Mouse (Mus musculus): Measurements from ENCODE around the gene Hdac9. TPM values are rescaled to one million over a fixed set of nuclear protein-coding genes. Genes with fewer than 3 reads are reported as not detected.
A peak's percentile ranks its signal among the peaks of the same experiment; 100 is the strongest.

The Hdac9 gene
- polyA plus RNA-seq, 1 experiment from 2014 or later = 6.7 TPM

- Histone ChIP-seq H3K4me1 (ENCODE audit: control insufficient read depth, insufficient read depth, low read length) (no peaks in the 10 kb centered on the region), H3K27me3 (ENCODE audit: control insufficient read depth, insufficient read depth, low read length) (no peaks in the 10 kb centered on the region), H3K4me3 (ENCODE audit: low read depth, low read length) (no peak overlapping the region), H3K4me2 (ENCODE audit: low read depth, low read length) (no peak overlapping the region), H3K9me3 (replicated peaks; ENCODE audit: control insufficient read depth, low read length) (no peaks in the 10 kb centered on the region), H3K27ac (replicated peaks; ENCODE audit: low read depth, low read length) (no peak overlapping the region), H3K36me3 (replicated peaks; ENCODE audit: control insufficient read depth, insufficient read depth, low read depth, low read length) (no peaks in the 10 kb centered on the region), H3K9ac (replicated peaks; ENCODE audit: low read length) (no peak overlapping the region)
- no peak for DNase-seq (ENCODE audit: low spot score)
- no peak for ATAC-seq (replicated peaks; ENCODE audit: insufficient number of reproducible peaks, low FRiP score, low TSS enrichment, low read depth)
These were observed 721.6 kb downstream of the Hdac9 start for GRCm38 (mm10) chr12:34195155-34195828.

GRCm38 (mm10) chr12:34194116-34194515 is 722.8 kb downstream of the Hdac9 start:
- no peak overlapping the region for H3K9ac ChIP-seq (replicated peaks; ENCODE audit: low read length)
- no peaks in the 10 kb centered on the region for H3K27me3 ChIP-seq (ENCODE audit: control insufficient read depth, insufficient read depth, low read length)
- H3K27ac ChIP-seq (replicated peaks; ENCODE audit: low read depth, low read length) = no peak overlapping the region
- WGBS = 89% methylated on average over 4 of the region's 4 CpGs
- ATAC-seq (replicated peaks; ENCODE audit: insufficient number of reproducible peaks, low FRiP score, low TSS enrichment, low read depth) = no peak
- DNase-seq (ENCODE audit: low spot score) = no peak
- no peaks in the 10 kb centered on the region for H3K36me3 ChIP-seq (replicated peaks; ENCODE audit: control insufficient read depth, insufficient read depth, low read depth, low read length)
- H3K4me1 ChIP-seq (ENCODE audit: control insufficient read depth, insufficient read depth, low read length) = no peaks in the 10 kb centered on the region
- H3K4me3 ChIP-seq (ENCODE audit: low read depth, low read length) = no peak overlapping the region
- H3K4me2 ChIP-seq (ENCODE audit: low read depth, low read length) = no peak overlapping the region
- no peaks in the 10 kb centered on the region for H3K9me3 ChIP-seq (replicated peaks; ENCODE audit: control insufficient read depth, low read length)

GRCm38 (mm10) chr12:34191246-34191645 is 725.6 kb downstream of the Hdac9 start:
- no peak overlapping the region for H3K27ac ChIP-seq (replicated peaks; ENCODE audit: low read depth, low read length)
- WGBS = 88% methylated on average over 1 of the region's 1 CpGs
- no peaks in the 10 kb centered on the region for H3K9me3 ChIP-seq (replicated peaks; ENCODE audit: control insufficient read depth, low read length)
- DNase-seq (ENCODE audit: low spot score) (no peak), ATAC-seq (replicated peaks; ENCODE audit: insufficient number of reproducible peaks, low FRiP score, low TSS enrichment, low read depth) (no peak)
- no peaks in the 10 kb centered on the region for H3K4me1 ChIP-seq (ENCODE audit: control insufficient read depth, insufficient read depth, low read length)
- no peak overlapping the region for H3K4me2 ChIP-seq (ENCODE audit: low read depth, low read length)
- no peaks in the 10 kb centered on the region for H3K36me3 ChIP-seq (replicated peaks; ENCODE audit: control insufficient read depth, insufficient read depth, low read depth, low read length)
- H3K4me3 ChIP-seq (ENCODE audit: low read depth, low read length) = no peak overlapping the region
- H3K27me3 ChIP-seq (ENCODE audit: control insufficient read depth, insufficient read depth, low read length) = no peaks in the 10 kb centered on the region
- H3K9ac ChIP-seq (replicated peaks; ENCODE audit: low read length) = no peak overlapping the region

DNA sequence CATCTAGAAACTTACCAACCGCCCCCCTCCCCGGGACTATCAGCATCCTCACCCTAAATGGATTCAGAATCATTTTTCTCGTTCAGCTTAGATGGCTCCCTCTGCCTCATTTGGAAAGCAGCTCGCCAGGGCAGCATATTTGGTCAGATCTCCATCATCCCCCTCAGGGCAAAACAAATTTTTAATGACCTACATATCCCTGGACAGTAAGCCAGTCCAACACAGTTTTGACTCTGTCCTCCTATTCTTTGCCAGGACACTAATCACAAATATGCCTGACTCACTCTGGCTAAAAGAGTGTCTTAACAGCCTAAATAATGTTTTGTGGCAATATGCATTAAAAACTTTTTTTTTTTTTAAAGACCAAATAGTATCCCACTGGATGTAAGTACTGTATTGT is 738.0 kb downstream of the Hdac9 start:
- DNase-seq (ENCODE audit: low spot score) (no peak), ATAC-seq (replicated peaks; ENCODE audit: insufficient number of reproducible peaks, low FRiP score, low TSS enrichment, low read depth) (no peak)
- Histone ChIP-seq H3K9ac (replicated peaks; ENCODE audit: low read length) (no peak overlapping the region), H3K4me3 (ENCODE audit: low read depth, low read length) (no peak overlapping the region), H3K4me1 (ENCODE audit: control insufficient read depth, insufficient read depth, low read length) (no peaks in the 10 kb centered on the region), H3K27ac (replicated peaks; ENCODE audit: low read depth, low read length) (no peak overlapping the region), H3K27me3 (ENCODE audit: control insufficient read depth, insufficient read depth, low read length) (no peaks in the 10 kb centered on the region), H3K9me3 (replicated peaks; ENCODE audit: control insufficient read depth, low read length) (no peaks in the 10 kb centered on the region), H3K4me2 (ENCODE audit: low read depth, low read length) (no peak overlapping the region), H3K36me3 (replicated peaks; ENCODE audit: control insufficient read depth, insufficient read depth, low read depth, low read length) (no peaks in the 10 kb centered on the region)
- 73% methylated on average over 4 of the region's 4 CpGs for WGBS

GRCm38 (mm10) chr12:34176790-34177189 is 740.1 kb downstream of the Hdac9 start:
- Histone ChIP-seq H3K9me3 (replicated peaks; ENCODE audit: control insufficient read depth, low read length) (no peaks in the 10 kb centered on the region), H3K4me1 (ENCODE audit: control insufficient read depth, insufficient read depth, low read length) (no peaks in the 10 kb centered on the region), H3K9ac (replicated peaks; ENCODE audit: low read length) (no peak overlapping the region), H3K27ac (replicated peaks; ENCODE audit: low read depth, low read length) (no peak overlapping the region), H3K27me3 (ENCODE audit: control insufficient read depth, insufficient read depth, low read length) (no peaks in the 10 kb centered on the region), H3K36me3 (replicated peaks; ENCODE audit: control insufficient read depth, insufficient read depth, low read depth, low read length) (no peaks in the 10 kb centered on the region), H3K4me3 (ENCODE audit: low read depth, low read length) (no peak overlapping the region), H3K4me2 (ENCODE audit: low read depth, low read length) (no peak overlapping the region)
- no peak for ATAC-seq (replicated peaks; ENCODE audit: insufficient number of reproducible peaks, low FRiP score, low TSS enrichment, low read depth)
- WGBS = 85% methylated on average over 3 of the region's 3 CpGs
- DNase-seq (ENCODE audit: low spot score) = no peak

DNA sequence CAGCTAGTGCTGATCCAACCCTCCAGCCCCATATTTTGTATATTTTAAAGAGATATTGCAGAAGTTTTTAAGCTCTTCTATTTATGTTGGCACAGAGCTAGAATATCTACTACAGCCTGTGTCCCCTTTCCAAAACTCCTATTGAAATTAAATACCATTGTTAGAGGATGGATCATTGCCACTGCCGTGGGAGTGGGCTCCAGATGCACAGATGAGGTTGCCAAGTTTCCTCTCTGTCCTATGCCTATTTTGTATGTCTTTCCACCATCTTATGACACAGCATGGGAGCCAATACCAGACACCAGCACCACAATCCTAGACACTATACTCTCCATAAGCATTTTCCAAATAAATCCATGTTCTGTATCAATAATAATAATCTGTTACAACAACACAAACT is 743.9 kb downstream of the Hdac9 start:
- H3K9ac ChIP-seq (replicated peaks; ENCODE audit: low read length) = no peak overlapping the region
- ATAC-seq (replicated peaks; ENCODE audit: insufficient number of reproducible peaks, low FRiP score, low TSS enrichment, low read depth) = no peak
- H3K27me3 ChIP-seq (ENCODE audit: control insufficient read depth, insufficient read depth, low read length) = no peaks in the 10 kb centered on the region
- H3K9me3 ChIP-seq (replicated peaks; ENCODE audit: control insufficient read depth, low read length) = no peaks in the 10 kb centered on the region
- H3K4me1 ChIP-seq (ENCODE audit: control insufficient read depth, insufficient read depth, low read length) = no peaks in the 10 kb centered on the region
- H3K4me2 ChIP-seq (ENCODE audit: low read depth, low read length) = no peak overlapping the region
- DNase-seq (ENCODE audit: low spot score) = no peak
- WGBS = 63% methylated on average over 1 of the region's 1 CpGs
- no peak overlapping the region for H3K4me3 ChIP-seq (ENCODE audit: low read depth, low read length)
- no peaks in the 10 kb centered on the region for H3K36me3 ChIP-seq (replicated peaks; ENCODE audit: control insufficient read depth, insufficient read depth, low read depth, low read length)
- no peak overlapping the region for H3K27ac ChIP-seq (replicated peaks; ENCODE audit: low read depth, low read length)

GRCm38 (mm10) chr12:34170601-34171000 is 746.3 kb downstream of the Hdac9 start:
- H3K9ac ChIP-seq (replicated peaks; ENCODE audit: low read length) = no peak overlapping the region
- WGBS = 38% methylated on average over 3 of the region's 3 CpGs
- H3K27ac ChIP-seq (replicated peaks; ENCODE audit: low read depth, low read length) = no peak overlapping the region
- H3K36me3 ChIP-seq (replicated peaks; ENCODE audit: control insufficient read depth, insufficient read depth, low read depth, low read length) = no peaks in the 10 kb centered on the region
- no peaks in the 10 kb centered on the region for H3K9me3 ChIP-seq (replicated peaks; ENCODE audit: control insufficient read depth, low read length)
- no peaks in the 10 kb centered on the region for H3K4me1 ChIP-seq (ENCODE audit: control insufficient read depth, insufficient read depth, low read length)
- H3K27me3 ChIP-seq (ENCODE audit: control insufficient read depth, insufficient read depth, low read length) = no peaks in the 10 kb centered on the region
- H3K4me2 ChIP-seq (ENCODE audit: low read depth, low read length) = no peak overlapping the region
- H3K4me3 ChIP-seq (ENCODE audit: low read depth, low read length) = no peak overlapping the region
- DNase-seq (ENCODE audit: low spot score) = peak; percentile 74
- ATAC-seq (replicated peaks; ENCODE audit: insufficient number of reproducible peaks, low FRiP score, low TSS enrichment, low read depth) = no peak

- WGBS = 84% methylated on average over 4 of the region's 4 CpGs
- Histone ChIP-seq H3K4me1 (ENCODE audit: control insufficient read depth, insufficient read depth, low read length) (no peaks in the 10 kb centered on the region), H3K27me3 (ENCODE audit: control insufficient read depth, insufficient read depth, low read length) (no peaks in the 10 kb centered on the region), H3K9ac (replicated peaks; ENCODE audit: low read length) (no peak overlapping the region), H3K27ac (replicated peaks; ENCODE audit: low read depth, low read length) (no peak overlapping the region), H3K4me3 (ENCODE audit: low read depth, low read length) (no peak overlapping the region), H3K9me3 (replicated peaks; ENCODE audit: control insufficient read depth, low read length) (no peaks in the 10 kb centered on the region), H3K36me3 (replicated peaks; ENCODE audit: control insufficient read depth, insufficient read depth, low read depth, low read length) (no peaks in the 10 kb centered on the region), H3K4me2 (ENCODE audit: low read depth, low read length) (no peak overlapping the region)
- ATAC-seq (replicated peaks; ENCODE audit: insufficient number of reproducible peaks, low FRiP score, low TSS enrichment, low read depth) (no peak), DNase-seq (ENCODE audit: low spot score) (no peak)
These were observed 751.2 kb downstream of the Hdac9 start for GRCm38 (mm10) chr12:34165674-34166073.
